Mouse (Mus musculus) hindbrain, embryonic 11.5 days (tissue): ENCODE measurements at regions not wholly inside any gene's neighbourhood (a gene's known extent, or its start where the extent isn't known, plus 50 kb on each side); places are given as distances from the start of the nearest gene placed in this dataset.

Experiments
- ATAC-seq: fragments of 200-750 bp; cut with Nextera tagmentation; 2 replicates; pipeline ENCODE4 v1.8.0; 2017; ENCODE audit warnings: mild to moderate bottlenecking, moderate TSS enrichment, moderate library complexity; ENCODE audit not compliant: low FRiP score
- DNase-seq: peaks from one replicate; pipeline ENCODE4 v3.0.0-alpha.2; 2015; ENCODE audit warnings: low spot score
- H3K27ac ChIP-seq: fragments of 300-500 bp; sonication (generic); 2 replicates; pipeline ENCODE4 v1.5.1; 2014; ENCODE audit warnings: mild to moderate bottlenecking, low read depth, low read length
- H3K27me3 ChIP-seq: fragments of 300-500 bp; sonication (generic); 2 replicates; pipeline ENCODE4 v1.6.1; 2014; ENCODE audit warnings: mild to moderate bottlenecking, low read length, moderate library complexity, mixed read lengths; ENCODE audit not compliant: control insufficient read depth, insufficient read depth
- H3K36me3 ChIP-seq: fragments of 300-500 bp; sonication (generic); 2 replicates; pipeline ENCODE4 v1.6.1; 2014; ENCODE audit warnings: mild to moderate bottlenecking, low read length, moderate library complexity, mixed read lengths; ENCODE audit not compliant: control insufficient read depth, insufficient read depth
- H3K4me1 ChIP-seq: fragments of 300-500 bp; sonication (generic); replicated peaks from 2 replicates; pipeline ENCODE4 v1.6.1; 2014; ENCODE audit warnings: low read length, mixed read lengths; ENCODE audit not compliant: control insufficient read depth, insufficient read depth
- H3K4me2 ChIP-seq: fragments of 300-500 bp; sonication (generic); replicated peaks from 2 replicates; pipeline ENCODE4 v1.6.1; 2014; ENCODE audit warnings: mild to moderate bottlenecking, low read depth, low read length
- H3K4me3 ChIP-seq: fragments of 300-500 bp; sonication (generic); 2 replicates; pipeline ENCODE4 v1.5.1; 2014; ENCODE audit warnings: low read depth, low read length
- H3K9ac ChIP-seq: fragments of 300-500 bp; sonication (generic); 2 replicates; pipeline ENCODE4 v1.6.1; 2014; ENCODE audit warnings: low read depth, low read length
- H3K9me3 ChIP-seq: fragments of 300-500 bp; sonication (generic); 2 replicates; pipeline ENCODE4 v1.6.1; 2016; ENCODE audit warnings: low read length; ENCODE audit not compliant: control insufficient read depth
- WGBS: fragments of 180-500 bp; shearing (Covaris S2); extraction: QIAGEN DNeasy Blood & Tissue Kit; methylation state at CpG from one replicate; pipeline ENCODE4 v1.1.7; 2014; 5-methylcytosine and 5-hydroxymethylcytosine counted together

- no peak for DNase-seq
- 66% methylated on average over 3 of the region's 3 CpGs for WGBS
- no peak overlapping the region for H3K4me3 ChIP-seq
- H3K36me3 ChIP-seq = no peaks in the 10 kb centered on the region
- no peak overlapping the region for H3K4me2 ChIP-seq
- H3K4me1 ChIP-seq = no peaks in the 10 kb centered on the region
- no peaks in the 10 kb centered on the region for H3K9me3 ChIP-seq
- H3K27ac ChIP-seq = no peak overlapping the region
- H3K9ac ChIP-seq = no peak overlapping the region
- no peak for ATAC-seq
- H3K27me3 ChIP-seq = no peaks in the 10 kb centered on the region
These were observed 54.2 kb upstream of the Irs2 start for GRCm38 (mm10) chr8:11062348-11062946.

DNA sequence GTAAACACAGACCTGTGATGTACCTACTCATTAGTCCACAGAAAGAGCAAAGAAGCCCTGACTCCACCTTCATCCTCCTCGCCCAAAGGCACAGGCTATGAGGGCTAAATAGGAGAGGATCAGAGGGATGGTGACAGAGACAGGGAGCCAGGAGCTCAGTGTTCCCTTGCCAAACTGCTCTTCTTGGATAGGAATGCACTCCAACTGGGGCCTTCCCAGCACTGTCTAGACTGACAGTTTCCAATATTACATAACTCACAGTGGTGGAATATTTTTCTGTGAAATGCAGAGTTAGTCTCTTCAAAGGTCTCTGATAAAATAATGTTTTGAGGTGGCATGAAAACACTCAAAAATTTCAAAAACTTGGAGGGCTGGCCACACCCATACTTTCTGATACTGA, 53.5 kb upstream of the Irs2 start:
- Histone ChIP-seq H3K9me3 (no peaks in the 10 kb centered on the region), H3K4me1 (no peaks in the 10 kb centered on the region), H3K4me2 (no peak overlapping the region), H3K4me3 (no peak overlapping the region), H3K27me3 (no peaks in the 10 kb centered on the region), H3K9ac (no peak overlapping the region), H3K36me3 (no peaks in the 10 kb centered on the region), H3K27ac (no peak overlapping the region)
- no peak for DNase-seq
- 91% methylated on average over 1 of the region's 1 CpGs for WGBS
- ATAC-seq = no peak

GRCm38 (mm10) chr8:11060604-11061003, 52.3 kb upstream of the Irs2 start:
- Histone ChIP-seq H3K36me3 (no peaks in the 10 kb centered on the region), H3K9ac (no peak overlapping the region), H3K4me1 (no peaks in the 10 kb centered on the region), H3K9me3 (no peaks in the 10 kb centered on the region), H3K4me2 (no peak overlapping the region), H3K27me3 (no peaks in the 10 kb centered on the region), H3K27ac (no peak overlapping the region), H3K4me3 (no peak overlapping the region)
- DNase-seq (no peak), ATAC-seq (peak; percentile 45; the same call in 1 of the 2 replicates)
- WGBS = 60% methylated on average over 3 of the region's 3 CpGs

DNA sequence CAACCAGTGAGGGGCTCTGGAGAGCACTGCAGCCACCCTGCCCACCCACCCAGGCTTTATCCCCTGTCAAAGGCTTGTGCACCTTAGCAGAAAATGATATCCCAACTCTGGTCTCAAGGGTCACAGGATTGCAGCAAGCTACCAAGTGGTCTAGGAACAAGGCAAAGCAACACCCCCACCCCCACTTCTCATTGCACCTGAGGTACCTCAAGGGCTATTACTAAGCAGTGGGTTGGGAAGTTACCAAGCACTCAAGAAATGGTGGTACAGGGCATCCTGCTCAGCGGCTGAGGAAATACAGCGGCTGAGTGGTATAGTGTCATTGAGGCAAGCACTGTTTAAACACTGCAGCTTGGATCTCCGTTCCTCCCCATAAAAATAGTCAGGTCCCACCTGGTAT, 50.1 kb upstream of the Irs2 start:
- Histone ChIP-seq H3K4me3 (no peak overlapping the region), H3K9me3 (no peaks in the 10 kb centered on the region), H3K27me3 (no peaks in the 10 kb centered on the region), H3K4me1 (no peaks in the 10 kb centered on the region), H3K4me2 (no peak overlapping the region), H3K36me3 (no peaks in the 10 kb centered on the region), H3K9ac (no peak overlapping the region), H3K27ac (no peak overlapping the region)
- 95% methylated on average over 3 of the region's 3 CpGs for WGBS
- DNase-seq (no peak), ATAC-seq (no peak)
